Mouse (Mus musculus): ENCODE measurements around the gene Slc17a5.

The Slc17a5 gene

GRCm38 (mm10) chr9:78587914-78588313 lies at the start of gene Slc17a5:
TSS of gene Slc17a5 (minus strand) at chr9:78588041.
- DNase-seq (ENCODE audit: low read depth, low spot score) = peak; percentile 96

- DNase-seq (ENCODE audit: low read depth, low spot score) = no peak
Measured at GRCm38 (mm10) chr9:78633976-78634375, 46.1 kb upstream of the Slc17a5 start.

DNA sequence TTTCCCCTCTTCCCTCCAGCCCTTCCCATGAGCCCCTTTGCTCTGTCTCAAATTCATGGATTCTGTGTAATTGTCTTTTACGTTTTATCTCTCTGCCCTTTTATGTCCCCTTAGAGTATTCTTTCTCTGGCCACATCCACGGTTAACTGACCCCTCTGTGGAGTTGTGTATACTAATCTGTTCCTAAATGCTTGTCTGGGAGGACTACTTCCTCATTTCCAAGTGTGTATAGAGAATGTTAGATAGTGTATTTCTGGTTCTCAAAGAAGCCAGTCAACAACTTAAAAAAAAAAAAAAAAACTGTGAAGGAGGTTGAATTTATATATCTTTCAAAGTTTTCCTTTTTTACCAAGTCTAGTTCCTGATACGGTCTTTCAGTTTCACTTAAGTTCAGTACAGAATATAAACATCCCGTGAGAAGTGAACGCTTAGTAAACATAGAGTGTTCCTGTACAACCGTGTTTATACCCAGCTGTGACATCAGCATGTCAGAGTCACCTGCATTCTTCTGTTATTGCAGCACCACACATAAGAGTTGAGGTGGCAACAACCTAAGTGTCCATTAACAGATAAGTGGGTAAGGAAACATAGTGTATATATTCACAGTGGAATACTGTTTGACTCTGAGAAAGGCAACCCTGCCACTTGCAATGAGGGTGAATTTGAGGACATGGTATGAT lies 44.1 kb upstream of the Slc17a5 start:
- no peak for DNase-seq (ENCODE audit: low read depth, low spot score)

DNA sequence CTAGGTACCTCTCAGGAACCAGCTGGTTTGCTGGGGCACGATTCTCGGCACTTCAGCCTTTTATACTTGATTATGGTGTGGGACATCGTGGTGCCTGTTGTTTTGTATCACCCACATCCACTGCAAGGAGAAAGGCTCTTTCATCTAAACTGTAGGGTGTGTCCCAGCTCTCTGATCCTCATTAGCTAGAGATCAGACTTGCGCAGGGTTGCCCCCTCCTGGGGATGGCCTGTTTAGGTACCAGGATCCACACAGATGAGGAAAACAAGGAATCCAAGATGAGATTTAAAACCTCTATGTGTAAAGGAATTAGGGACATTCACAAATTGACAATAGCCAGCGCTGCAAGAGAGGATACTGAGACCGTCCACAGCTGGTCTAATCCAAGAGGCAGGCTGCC lies 42.1 kb upstream of the Slc17a5 start:
- peak; percentile 19 for DNase-seq (ENCODE audit: low read depth, low spot score)

DNA sequence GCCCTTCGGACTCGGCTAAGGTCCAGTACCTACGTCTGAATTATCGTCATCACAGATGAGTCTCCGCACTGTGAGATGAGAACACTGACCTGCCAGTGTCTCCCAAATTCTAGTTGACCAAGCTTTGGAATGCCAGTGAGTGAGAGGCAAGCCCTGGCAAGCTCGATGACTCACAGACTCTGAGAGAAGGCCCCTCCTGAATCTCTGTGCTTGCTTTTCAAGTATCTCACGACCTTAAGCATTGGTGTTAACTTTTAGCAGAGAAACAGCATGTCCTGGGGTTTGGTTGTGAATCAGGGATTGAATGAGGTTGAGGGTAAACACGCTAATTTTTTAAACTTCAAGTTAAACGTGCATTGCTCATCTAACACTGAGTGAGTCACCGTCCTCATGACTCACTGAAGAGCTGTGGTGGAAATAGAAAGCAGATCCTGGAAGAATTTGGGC lies 35.5 kb upstream of the Slc17a5 start:
- DNase-seq (ENCODE audit: low read depth, low spot score) = no peak

- DNase-seq (ENCODE audit: low read depth, low spot score) = no peak
Measured at GRCm38 (mm10) chr9:78619285-78619684, 31.4 kb upstream of the Slc17a5 start.

DNA sequence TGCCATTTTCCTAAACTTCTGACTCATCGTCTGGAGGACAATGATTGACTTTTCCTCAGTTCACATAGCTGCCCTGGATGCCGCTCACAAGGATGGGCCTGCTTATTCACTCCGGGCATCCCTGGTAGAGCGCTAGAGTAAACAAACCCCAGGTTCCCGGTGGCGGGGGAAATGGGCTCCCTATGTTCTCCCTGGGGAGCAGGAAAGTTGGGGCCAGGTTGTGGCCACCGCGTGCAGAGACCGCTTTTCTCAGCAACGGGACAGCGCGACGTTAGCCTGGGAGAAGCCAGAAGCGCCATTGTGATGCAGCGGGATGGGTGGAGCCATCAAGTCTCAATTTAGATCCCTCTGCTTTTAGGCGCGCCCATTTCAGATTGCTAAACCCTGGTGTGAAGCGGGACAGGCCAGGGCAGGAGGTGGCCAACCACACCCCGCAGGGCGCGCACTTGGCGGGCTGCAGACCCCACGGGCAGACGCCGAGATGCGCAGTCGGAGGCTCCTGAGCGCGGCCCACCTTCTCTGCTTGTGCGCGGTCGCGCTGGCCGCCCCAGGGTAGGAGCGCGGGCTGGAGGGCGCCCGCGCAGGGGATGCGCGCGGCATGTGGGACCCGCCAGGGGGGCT lies 27.7 kb upstream of the Slc17a5 start, which contains the start of gene Cd109:
TSS of gene Cd109 (plus strand) at position 146 of the 621 bp plus-strand sequence.
- DNase-seq (ENCODE audit: low read depth, low spot score) = peak; percentile 81

GRCm38 (mm10) chr9:78614201-78614600 lies 26.4 kb upstream of the Slc17a5 start:
- no peak for DNase-seq (ENCODE audit: low read depth, low spot score)

GRCm38 (mm10) chr9:78601046-78601730 lies 13.3 kb upstream of the Slc17a5 start:
- peak; percentile 77 for DNase-seq (ENCODE audit: low read depth, low spot score)

DNA sequence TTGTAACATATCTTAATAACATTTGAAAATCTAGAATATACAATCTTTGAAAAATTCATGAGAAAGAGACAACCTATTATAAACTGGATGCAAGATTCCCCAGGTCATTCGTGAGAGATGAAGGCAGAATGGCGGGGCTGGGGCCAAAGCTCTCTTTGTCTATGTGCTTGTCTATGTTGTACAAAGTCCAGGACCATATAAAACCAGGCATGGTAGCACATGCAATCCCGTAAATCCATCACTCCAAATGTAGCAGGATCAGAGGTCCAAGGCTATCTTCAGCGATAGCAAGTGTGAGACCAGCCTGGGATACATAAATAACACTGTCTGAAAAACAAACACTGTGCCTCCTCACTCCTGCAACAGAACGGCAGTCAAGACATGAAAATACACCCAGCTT lies 12.1 kb upstream of the Slc17a5 start:
- DNase-seq (ENCODE audit: low read depth, low spot score) = no peak

GRCm38 (mm10) chr9:78596834-78597233 lies 9.0 kb upstream of the Slc17a5 start:
- peak; percentile 64 for DNase-seq (ENCODE audit: low read depth, low spot score)

DNA sequence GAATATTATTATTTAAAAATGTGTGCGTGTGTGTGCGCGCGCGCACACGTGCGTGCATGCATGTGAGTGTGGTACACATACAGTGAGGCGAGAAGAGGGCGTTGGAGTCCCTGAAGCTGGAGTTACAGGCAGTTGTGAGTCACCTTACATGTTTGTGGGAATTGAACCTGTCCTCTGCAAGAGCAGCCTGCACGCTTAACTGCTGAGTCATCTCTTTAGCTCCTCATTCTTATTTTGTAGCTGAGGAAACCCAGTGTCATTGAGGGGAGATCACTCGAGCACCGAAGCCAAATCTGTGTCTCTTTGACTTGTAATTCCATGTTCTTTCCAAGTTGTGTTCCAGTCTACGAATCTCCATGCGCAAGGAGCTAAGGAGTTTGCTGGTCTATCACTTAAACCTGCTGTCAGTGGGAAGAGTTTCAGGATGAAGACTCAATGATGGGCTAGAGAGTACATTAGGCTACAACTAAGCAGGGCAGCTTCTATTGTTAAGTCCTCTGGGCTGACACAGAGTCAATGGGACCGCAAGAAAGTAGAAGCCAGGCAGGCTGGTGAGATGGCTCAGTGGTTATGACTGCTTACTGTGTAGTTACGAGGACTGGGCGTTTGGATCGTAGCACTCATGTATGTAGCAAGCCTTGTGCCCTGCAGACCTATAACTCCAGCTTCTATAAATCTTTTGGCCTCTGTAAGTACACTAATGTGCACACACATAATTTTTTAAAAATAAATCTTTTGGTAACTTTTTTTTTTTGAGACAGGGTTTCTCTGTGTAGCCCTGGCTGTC lies 8.1 kb upstream of the Slc17a5 start:
- no peak for DNase-seq (ENCODE audit: low read depth, low spot score)

DNA sequence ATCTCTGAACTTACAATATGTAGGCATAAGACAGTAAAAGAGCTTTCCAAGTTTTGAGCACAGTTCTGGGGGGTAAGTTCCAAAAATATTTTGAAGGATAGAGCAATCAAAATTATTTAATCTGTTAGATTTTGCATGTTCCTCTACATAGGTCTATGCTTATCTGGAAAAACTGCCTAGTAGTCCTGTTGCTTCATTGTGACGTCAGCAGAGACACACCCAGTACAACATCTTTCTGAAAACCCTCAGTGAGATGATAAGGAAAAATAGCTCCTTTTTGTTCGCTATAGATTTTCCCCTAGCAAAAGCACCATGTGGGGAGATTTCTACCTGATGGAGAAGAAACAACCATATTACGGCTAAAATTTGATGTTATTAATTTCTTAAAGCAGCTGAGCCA lies 7.4 kb upstream of the Slc17a5 start:
- DNase-seq (ENCODE audit: low read depth, low spot score) = no peak

GRCm38 (mm10) chr9:78590471-78590870 lies 2.6 kb upstream of the Slc17a5 start:
- DNase-seq (ENCODE audit: low read depth, low spot score) = no peak

- no peak for DNase-seq (ENCODE audit: low read depth, low spot score)
Measured at GRCm38 (mm10) chr9:78588411-78589033, 681 bp upstream of the Slc17a5 start.

DNA sequence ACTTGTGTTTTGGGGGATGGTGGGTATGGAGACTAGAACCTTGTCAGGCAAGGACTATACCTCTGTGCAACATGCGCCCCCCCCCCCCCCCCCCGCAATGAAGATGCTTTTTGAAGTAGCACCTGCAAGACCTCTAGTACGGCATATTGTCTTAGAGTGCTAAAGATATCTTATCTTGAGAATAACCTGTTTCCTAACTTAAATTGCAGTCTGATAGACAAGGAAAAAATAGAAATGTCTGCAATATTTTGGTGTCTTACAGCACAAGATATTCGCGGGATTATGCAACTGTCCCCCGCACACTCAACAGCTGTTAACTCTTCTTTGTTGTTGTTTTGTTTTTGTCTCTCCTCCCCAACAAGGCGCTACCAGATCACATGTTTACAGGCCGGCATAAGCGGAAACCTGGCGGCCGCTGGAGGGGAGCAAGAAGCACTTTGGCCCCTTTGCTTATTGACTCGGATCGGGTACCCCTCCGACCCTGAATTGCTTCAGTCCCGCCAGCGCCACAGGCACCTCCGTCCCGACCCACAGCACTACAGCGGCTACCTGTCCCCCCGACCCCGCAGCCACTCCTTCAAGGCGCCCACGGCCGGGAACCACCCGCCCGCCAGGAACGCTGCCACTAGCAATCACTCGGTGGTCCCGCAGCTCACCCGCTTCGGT lies 490 bp downstream of the Slc17a5 start:
- peak; percentile 54 for DNase-seq (ENCODE audit: low read depth, low spot score)

GRCm38 (mm10) chr9:78579644-78580396 lies 8.0 kb downstream of the Slc17a5 start:
- peak; percentile 51 for DNase-seq (ENCODE audit: low read depth, low spot score)

DNA sequence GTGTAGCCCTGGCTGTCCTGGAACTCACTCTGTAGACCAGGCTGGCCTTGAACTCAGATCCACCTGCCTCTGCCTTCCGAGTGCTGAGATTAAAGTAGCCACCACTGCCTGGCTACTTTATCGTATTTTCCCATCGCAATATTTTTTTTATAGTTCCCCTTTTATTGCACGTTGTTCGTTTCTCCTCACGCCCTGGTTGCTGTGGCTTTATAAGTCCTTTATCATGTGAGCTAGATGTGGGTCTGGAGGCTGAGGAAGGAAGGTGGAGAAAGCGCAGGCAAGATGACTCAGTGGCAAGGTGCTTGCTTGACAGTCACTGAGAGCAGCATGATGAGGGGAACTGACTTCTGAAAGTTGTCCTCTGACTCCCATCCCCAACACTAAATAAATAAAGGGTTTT lies 9.0 kb downstream of the Slc17a5 start:
- no peak for DNase-seq (ENCODE audit: low read depth, low spot score)

GRCm38 (mm10) chr9:78576466-78576865 lies 11.4 kb downstream of the Slc17a5 start:
- DNase-seq (ENCODE audit: low read depth, low spot score) = peak; percentile 36

GRCm38 (mm10) chr9:78569934-78570333 lies 17.9 kb downstream of the Slc17a5 start:
- DNase-seq (ENCODE audit: low read depth, low spot score) = no peak

All from ES-CJ7 (cell line).